Mouse (Mus musculus): ENCODE measurements around the gene 9130213A22Rik.

9130213A22Rik gene

DNA sequence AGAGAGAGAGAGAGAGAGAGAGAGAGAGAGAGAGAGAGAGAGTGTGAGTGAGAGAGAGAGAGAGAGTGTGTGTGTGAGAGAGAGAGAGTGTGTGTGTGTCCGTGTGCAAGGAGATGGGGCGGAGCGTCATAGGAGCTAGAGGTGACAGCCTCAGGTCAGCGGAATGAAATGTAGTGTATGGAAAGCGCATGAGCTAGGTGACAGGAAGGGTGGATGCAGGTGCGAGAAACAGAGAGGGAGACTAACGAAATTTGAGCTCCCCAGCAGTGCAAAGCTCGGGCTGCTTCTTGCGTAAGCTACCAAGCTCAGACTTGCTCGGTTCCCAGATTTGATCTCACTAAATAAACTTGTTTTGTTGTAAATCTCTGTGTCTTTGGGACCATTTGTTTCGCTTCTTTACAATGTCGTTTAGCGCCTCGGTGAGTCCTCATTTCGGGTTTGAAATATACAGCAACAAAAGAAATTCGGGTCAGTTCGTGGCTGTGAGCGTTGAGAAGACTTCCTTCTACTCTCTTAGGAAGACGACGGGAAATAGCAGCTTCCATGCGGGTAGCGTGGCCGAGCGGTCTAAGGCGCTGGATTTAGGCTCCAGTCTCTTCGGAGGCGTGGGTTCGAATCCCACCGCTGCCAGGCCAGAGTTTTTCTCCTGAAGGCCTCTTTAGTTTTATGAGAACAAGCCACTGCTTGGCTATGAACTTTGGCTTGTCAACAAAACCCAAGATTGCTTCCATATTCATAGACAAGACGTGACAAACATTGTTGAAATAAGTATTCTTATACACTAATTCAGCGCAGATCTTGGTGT, 1.5 kb upstream of the 9130213A22Rik start:
- in situ Hi-C loops (cut with MboI; ENCODE audit: low sequenced_read_pairs) = no loop called here

DNA sequence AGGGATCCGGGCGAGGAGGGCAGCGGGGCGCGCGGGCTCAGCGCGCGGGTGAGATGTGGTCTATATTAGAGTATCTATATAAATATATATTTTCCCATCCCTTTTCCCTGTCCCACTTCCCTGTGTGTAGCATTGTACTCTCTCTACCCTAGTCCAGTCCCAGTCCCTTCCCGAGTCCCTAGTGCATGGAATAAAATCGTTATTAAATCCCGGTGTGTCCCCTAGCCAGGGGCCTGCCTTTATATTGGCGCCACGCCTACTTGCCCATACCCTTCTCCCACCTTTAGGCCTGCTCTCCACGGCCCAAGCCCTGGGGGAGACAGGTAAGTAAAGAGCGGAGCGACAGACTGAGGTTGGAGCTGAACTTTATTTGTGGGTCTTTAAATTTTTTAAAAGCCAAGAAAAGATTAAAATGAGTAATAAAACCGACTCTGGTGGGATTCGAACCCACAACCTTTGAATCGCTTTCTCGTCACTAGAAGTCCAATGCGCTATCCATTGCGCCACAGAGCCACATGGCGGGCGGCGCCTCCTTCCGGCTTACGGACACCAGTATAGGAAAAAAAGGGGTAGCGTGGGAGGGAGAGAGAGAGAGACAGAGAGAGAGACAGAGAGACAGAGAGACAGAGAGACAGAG, 785 bp upstream of the 9130213A22Rik start:
- in situ Hi-C loops (cut with MboI; ENCODE audit: low sequenced_read_pairs) = no loop called here

DNA sequence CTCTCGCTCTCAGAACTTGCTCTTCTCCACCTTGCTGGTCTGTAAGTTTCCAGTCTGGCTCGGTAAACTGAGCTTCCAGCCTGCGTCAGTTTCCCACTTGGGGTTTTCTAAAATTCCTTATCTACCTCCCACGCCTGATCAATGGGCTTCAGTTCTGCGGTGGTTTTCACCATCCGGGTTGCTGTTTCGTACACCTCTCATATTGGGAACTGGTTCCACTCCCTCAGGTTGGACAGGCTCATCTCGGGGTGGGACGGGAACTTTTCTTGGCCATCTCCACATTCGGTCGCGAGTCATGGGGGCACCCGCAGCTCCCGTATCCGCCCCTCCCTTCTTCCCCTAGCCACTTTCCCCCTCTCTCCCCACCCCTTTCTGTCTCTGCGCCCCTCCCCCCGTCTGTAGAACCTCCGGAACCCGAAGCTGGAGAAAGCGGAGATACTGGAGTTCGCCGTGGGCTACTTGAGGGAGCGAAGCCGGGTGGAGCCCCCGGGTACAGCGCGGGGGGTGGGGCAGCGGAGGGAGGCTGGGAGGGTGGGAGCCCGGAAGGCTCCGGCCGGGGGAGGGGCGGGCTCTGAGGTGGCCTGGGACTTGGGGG, 551 bp downstream of the 9130213A22Rik start:
- in situ Hi-C loops (cut with MboI; ENCODE audit: low sequenced_read_pairs) = no loop called here

DNA sequence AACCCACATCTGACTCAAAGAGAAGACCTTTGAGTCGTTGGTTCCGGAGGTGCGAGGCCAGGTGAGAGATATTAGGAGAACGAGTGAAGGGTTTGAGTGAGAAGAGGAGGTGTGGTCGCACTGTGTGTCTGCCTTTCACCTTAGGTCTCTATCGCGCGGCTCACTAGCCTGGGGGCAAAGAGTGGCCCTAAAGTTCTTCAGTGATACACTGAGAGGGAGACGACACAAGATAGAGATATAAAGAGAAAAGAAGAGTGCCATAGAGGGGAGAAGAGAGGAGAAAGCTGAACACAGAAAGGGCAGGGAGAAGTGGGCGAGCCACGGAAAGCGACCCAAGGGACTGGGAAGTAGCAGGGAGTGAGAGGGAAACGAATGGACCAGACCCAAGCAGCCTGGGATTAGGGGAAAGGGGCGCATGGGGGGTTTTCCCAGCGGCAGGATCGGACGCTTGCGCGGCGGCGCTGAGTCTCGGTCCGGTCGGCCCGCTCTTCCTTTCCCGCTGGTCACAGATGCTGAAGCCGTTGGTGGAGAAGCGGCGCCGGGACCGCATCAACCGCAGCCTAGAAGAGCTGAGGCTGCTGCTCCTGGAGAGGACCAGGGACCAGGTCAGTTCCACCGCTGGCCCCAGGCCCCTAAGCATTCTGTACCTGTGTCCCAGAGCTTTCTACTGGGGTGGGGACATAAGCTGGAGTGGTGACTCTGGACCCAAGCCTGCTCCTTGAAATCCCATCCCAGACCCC, 1.2 kb downstream of the 9130213A22Rik start:
- in situ Hi-C loops (cut with MboI; ENCODE audit: low sequenced_read_pairs) = no loop called here

DNA sequence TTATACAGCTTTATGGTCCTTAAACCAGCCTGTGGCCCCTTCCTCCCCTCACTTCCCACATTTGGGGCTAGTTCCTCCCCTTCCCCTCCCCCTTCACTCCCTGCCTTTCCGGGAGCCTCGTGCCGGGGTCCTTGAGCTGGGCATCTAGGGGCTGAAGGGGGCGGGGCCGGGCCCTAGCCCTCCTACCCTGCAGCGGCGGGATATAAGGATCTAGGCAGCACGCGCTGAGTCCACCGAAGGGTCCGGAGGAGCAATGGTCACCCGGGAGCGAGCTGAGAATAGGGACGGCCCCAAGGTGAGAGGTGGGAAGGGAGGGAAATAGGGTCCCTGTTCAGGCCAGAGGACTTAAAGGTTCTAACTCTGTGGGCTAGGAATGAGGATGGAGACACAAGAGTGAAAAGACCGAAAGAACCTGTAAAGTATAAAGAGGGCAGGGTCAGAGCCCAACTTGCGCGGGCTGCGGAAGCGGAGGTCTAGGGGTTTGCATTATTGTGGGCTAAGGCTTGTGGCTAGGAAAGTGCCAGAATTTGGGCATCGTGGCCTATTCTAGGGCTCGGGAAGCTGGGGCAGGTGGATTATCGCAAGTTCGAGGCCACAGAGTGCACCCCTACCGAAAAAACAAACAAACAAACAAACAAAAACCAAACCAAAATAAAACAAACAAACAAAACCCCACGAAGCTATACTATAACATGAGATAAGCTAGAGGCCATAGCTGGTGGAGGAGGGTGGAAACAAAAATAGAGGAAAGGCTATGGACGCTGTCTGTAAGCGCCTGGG, 2.0 kb downstream of the 9130213A22Rik start, which contains the start of gene Hes7:
TSS of gene Hes7 (plus strand) at position 184 of the 780 bp plus-strand sequence.
- in situ Hi-C loops (cut with MboI; ENCODE audit: low sequenced_read_pairs) = no loop called here

DNA sequence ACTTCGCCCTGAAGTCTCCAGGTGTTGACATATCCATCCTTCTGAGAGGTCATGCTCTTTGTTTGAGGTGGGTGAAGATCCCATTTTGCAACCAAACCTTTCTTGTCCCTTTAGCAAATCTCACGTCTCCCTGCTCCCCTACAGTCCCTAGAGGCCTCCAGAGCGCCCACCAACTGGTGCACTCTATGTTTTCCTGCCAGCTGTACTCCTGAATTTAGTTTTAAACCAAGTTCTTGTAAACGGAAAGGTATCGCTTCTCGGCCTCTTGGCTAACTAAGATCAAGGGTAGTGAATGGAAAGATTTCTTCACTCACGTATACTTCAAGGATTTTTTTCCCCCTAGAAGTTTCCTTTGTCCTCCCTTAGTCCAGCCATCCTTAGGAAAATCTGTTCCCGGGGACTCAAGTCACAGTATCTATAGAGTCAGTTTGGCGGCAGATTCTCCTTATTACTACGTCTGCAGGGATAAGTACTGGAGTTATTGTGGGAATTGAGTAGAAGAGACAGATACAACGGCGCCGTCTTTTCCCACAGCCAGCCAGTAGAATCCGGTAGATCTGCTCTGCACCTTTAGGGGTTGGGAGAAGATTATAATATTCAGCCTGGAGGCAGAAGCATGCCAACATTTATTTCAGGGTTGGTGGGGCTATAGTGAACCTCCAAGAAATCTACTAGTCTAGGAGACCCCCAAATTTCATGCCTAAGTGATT, 2.8 kb downstream of the 9130213A22Rik start:
- in situ Hi-C loops (cut with MboI; ENCODE audit: low sequenced_read_pairs) = no loop called here

DNA sequence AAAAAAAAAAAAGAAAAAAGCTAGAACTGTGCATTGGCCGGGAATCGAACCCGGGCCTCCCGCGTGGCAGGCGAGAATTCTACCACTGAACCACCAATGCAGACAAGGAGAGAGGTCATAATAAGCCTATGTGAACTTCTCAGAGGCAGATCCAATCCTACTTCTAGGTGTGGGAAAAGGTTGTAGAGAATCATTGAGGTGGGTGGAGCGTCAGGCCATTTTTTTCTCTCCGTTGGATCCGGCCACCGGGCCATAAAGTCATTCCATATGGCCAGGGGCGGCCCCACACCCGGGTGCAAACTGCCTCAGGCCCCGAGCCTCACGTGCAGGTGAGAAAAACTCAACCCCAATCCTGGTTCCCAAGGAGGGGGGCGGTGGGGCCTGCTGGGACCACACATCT, 3.6 kb downstream of the 9130213A22Rik start:
- in situ Hi-C loops (cut with MboI; ENCODE audit: low sequenced_read_pairs) = no loop called here

DNA sequence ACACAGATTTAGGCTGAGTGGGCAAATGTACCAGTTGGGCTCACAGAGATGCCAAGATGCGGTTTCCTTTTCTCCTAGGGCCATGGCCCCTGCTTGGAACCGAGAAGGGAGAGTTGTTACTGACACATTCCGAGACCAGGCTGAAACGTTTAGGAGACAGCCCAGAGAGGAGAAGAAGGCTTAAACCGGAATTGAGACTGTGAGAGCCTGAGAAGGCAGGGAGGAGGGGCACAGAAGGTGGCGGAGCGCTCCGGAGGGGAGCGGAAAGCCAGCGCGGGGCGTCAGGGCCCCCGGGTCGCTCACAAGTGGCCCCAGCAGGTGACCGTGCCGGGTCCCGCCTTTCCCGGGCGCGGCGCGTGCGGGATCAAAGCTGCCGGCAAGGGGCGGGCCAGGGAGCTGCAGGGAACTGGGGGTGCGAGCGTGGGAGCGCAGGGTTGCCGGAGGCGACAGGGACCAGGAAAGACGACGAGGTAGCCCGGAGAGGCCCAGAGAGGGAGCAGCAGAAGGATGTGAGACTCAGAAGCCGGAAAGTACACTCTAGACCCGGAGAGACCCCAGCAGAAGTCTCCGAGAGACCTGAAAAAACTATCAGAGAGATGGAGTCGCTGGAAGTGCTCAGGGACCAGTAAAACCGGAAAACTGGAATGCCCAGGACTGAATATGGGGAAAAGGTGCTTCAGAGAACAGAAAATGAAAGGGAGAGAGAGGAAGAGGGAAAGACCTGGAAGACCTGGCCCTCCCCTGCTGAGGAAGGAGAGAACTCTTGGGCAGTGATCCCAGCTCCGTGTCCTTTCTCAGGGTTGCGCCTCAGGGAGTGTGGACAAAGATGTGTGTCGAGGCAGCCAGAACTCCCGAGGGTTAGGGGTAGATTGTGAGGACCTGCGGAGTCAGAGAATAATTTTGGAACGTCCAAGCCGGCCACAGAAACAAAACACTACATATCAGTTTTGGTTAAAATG, 4.4 kb downstream of the 9130213A22Rik start:
- in situ Hi-C loops (cut with MboI; ENCODE audit: low sequenced_read_pairs) = no loop called here

DNA sequence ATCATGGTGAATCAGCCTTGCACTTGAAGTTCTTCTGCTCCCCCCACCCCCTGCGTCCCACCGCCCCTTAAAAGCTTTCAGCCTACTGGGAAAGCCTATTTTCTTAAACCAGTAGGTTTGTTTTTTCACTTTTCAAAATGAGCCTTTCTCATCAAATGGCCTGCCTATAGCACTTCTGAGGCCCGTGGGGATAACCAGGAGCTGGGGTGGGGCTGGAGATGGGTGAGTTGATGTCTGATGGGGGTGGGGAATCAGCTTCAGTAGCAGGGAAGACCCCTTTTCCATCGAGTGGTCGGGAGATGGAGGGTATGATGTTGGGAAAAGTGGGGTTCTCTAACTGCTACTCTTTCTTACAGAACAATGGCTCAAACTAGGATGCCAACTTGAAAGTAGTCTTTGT, 5.5 kb downstream of the 9130213A22Rik start:
- in situ Hi-C loops (cut with MboI; ENCODE audit: low sequenced_read_pairs) = no loop called here

DNA sequence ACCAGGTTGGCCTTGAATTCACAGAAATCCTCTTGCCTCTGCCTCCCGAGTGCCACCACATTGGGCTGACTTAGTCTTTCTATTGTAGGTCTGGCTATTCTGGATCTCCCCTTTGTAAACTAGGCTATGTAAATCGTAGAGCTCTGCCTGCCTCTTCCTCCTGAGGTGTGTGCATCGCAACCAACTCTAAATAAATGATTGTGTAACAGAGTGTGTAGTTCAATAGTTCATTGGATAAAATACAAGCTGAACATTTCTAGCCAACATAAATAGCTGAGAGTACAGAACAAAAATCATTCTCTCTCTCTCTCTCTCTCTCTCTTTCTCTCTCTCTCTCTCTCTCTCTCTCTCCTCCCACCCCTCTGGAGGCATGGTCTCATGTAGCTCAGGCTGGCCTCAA, 7.8 kb downstream of the 9130213A22Rik start:
- in situ Hi-C loops (cut with MboI; ENCODE audit: low sequenced_read_pairs) = no loop called here

DNA sequence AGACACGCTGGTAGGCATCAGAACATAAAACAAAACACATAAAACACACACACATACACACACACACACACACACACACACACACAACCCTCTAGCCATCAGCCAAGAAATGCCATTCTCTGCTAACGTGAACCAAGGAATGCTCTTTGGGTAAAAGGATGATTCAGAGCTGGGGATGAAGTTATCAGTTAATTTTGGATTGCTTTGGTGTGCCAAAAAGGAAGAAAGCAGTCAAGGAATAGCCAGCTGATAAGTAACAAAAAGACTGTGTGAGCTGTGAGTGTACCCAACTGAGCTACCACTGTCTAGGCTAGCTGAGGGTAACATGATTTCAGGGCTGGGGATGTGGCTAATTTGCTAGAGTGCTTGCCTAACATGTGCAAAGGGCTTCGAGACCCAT, 8.4 kb downstream of the 9130213A22Rik start:
- in situ Hi-C loops (cut with MboI; ENCODE audit: low sequenced_read_pairs) = no loop called here

DNA sequence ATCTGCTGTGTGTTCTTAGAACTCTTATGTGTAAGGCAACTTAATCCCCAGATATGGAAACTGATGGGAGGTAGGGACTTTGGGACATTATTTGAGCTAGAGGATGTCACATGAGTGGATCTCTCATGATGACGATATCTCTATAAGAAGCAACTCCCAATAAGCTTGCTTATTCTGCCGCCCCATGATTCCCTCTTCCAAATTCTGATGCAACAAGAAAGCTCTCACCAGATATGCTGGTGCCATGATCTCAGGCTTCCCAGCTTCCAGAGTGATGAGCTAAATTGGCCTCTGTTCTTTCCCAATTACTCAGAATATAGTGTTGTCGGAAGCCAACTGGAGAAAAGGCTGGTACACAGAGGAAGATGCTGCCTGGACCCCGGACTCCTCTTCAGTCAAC, 10.5 kb downstream of the 9130213A22Rik start:
- in situ Hi-C loops (cut with MboI; ENCODE audit: low sequenced_read_pairs) = no loop called here

DNA sequence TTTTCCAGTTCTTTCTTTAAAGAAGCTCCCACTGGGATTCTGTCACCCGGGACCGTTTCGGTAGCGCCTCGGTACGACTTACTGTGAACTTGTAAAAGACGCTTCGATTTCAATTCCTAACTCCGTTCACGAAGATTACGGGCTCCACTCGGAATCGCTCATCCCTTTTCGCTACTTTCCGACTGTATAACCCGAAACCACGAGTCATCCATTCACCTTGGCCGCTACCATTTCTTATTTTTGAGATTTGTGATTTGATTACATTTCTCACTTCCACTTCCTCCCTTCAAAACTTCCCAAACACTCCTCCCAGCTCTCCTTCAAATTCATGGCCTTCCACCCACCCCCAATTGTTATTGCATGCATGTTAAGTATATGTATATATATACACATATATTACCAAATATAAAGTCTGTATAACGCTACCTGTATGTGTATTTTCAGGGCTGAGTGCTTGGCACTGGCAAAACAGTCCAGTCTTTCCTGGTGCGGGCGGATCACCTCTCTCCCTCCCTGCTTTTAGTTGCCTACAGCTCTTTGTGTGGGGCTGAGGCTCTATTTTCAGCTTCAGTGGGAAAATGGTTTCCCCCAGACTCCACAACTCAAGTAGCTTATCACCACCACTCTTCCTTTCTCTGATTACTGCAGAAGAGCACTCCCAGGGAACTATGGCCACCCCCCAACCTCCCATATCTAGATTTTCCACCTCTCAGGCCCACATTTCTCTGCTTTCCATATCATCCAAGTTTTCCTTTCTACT, 11.2 kb downstream of the 9130213A22Rik start:
- in situ Hi-C loops (cut with MboI; ENCODE audit: low sequenced_read_pairs) = no loop called here

DNA sequence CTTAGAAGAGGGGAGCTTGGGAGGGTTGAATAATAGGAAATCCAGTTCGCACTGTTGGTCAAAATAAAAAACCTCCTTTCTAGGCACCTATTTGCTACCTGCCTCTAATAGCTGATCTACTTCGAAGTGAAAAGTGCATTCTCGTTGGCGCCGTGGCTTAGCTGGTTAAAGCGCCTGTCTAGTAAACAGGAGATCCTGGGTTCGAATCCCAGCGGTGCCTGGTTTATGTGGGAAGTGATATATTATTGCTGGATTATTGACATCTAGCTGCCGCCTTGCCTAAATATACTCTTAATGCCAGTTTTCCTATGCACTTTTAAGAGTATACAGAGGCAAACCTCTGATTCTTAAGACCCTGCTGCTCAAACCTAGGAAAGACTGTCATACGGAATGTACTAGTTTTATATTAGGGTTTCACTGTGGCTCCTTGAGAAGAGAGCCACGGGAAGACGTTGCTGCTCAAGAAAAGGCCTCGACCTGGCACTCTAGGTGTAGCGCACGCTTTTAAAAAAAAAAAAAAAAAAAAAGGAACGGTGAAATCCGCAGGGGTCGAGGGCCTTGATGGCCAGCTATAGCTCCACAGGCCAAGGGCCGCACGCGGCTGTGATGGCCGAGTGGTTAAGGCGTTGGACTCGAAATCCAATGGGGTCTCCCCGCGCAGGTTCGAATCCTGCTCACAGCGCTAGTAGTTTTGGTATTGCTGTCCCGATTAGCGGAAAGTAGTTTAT, 11.9 kb downstream of the 9130213A22Rik start:
- in situ Hi-C loops (cut with MboI; ENCODE audit: low sequenced_read_pairs) = no loop called here

DNA sequence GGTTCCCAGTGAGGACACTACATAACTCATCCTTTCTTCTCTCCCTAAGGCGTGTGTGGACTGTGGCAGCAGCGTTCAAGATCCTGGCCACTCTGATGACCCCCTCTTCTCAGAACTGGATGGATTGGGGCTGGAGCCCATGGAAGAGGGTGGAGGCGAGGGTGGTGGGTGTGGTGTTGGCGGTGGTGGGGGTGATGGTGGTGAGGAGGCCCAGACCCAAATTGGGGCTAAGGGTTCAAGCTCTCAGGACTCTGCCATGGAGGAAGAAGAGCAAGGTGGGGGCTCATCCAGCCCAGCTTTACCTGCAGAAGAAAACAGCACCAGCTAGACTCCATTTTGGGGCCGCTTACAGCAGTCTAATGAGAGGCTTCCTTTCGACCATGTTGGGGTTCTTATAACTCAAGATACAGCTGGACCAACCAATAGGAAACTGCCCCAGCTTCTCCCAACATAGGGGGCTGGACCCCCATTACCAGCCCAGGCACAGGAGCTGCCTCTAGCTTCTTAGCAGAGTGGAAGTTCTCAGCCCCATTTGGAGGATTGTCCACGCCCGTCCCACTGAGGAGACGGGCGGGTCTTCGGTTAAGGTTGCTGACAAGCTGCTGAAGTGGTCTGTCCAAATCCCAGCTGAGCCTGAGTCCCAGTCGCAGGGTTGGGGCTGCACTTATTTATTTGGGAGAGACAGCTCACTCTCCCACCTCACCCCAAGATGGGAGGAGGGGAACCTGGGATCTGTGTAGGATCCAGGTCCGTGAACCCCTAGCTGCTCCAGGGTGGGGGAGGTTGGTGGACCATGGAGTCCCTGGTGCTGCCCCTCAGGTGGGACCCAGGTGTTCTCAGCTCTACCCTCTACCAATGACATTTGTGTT, 13.1 kb downstream of the 9130213A22Rik start:
- in situ Hi-C loops (cut with MboI; ENCODE audit: low sequenced_read_pairs) = no loop called here

DNA sequence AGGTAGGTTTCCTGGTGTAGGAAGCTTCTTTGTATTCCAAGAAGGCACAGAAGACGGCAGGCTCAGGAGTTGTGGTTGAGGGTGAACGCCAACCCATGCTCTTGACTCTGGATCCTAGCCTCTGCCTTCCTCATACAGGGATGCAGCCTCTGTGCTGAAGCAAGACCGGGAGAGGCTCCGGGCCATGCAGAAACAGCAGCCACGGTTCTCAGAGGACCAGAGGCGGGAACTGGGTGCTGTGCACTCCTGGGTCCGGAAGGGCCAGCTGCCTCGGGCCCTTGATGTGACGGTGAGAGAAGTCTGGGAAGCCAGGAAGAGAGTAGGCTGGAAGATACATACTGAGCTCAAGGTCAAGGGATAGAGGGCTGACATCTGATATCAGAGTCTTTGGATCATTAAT, 14.2 kb downstream of the 9130213A22Rik start:
- in situ Hi-C loops (cut with MboI; ENCODE audit: low sequenced_read_pairs) = no loop called here

DNA sequence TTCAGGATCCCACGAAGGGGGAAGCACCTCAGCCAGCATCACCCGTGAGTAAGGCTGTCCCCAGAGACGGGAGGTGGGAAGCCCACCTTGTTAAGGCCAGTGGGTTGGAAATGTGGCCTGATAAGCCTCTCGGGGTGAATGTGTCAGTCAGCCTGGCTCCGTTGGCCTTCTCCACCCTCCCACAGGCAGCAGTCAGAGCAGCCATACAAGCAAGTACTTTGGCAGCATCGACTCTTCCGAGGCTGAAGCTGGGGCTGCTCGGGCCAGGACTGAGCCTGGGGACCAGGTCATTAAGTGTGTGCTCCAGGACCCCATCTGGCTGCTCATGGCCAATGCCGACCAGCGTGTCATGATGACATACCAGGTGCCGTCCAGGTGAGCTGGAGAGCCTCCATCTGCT, 14.7 kb downstream of the 9130213A22Rik start:
- in situ Hi-C loops (cut with MboI; ENCODE audit: low sequenced_read_pairs) = no loop called here
